Mouse (Mus musculus) MEL (cell line): Measurements from ENCODE around the gene Wdr48.

Source experiments
- CTCF ChIP-seq, 3 experiments: IDR thresholded peaks in 2 of 3; conservative IDR thresholded peaks in 1 of 3; 2 replicates each; pipeline ENCODE4 v1.5.1; 2011 to 2012; ENCODE audit warnings: low read length in 3 of 3, low read depth in 2 of 3, mild to moderate bottlenecking in 2 of 3, improper control_type of control experiment in 1 of 3, inconsistent platforms in 1 of 3, mixed read lengths in 1 of 3, moderate library complexity in 1 of 3; ENCODE audit not compliant: control insufficient read depth in 1 of 3, insufficient read depth in 1 of 3, poor library complexity in 1 of 3, severe bottlenecking in 1 of 3
- GABPA ChIP-seq: IDR thresholded peaks from 2 replicates; pipeline ENCODE4 v1.6.1; 2012; ENCODE audit warnings: low read depth, mild to moderate bottlenecking, inconsistent platforms, low read length, improper control_type of control experiment, moderate library complexity
- GATA1 ChIP-seq: IDR thresholded peaks from 2 replicates; pipeline ENCODE4 v1.6.1; 2011; ENCODE audit warnings: low read depth, low read length, improper control_type of control experiment
- MAFK ChIP-seq: IDR thresholded peaks from 2 replicates; pipeline ENCODE4 v1.6.1; 2011; ENCODE audit warnings: low read depth, mild to moderate bottlenecking, low read length, improper control_type of control experiment, borderline replicate concordance
- MAX ChIP-seq: IDR thresholded peaks from 2 replicates; pipeline ENCODE4 v1.6.1; 2011; ENCODE audit warnings: low read length, improper control_type of control experiment
- MXI1 ChIP-seq: IDR thresholded peaks from 2 replicates; pipeline ENCODE4 v1.6.1; 2011; ENCODE audit warnings: mild to moderate bottlenecking, low read depth, low read length, improper control_type of control experiment
- MYC ChIP-seq: IDR thresholded peaks from 2 replicates; pipeline ENCODE4 v1.6.1; 2011; ENCODE audit warnings: low read depth, mild to moderate bottlenecking, low read length, improper control_type of control experiment, moderate library complexity
- POLR2A ChIP-seq, 2 experiments: IDR thresholded peaks; 2 replicates each; pipeline ENCODE4 v1.6.1; 2011 to 2012; ENCODE audit warnings: low read length in 2 of 2, mild to moderate bottlenecking in 2 of 2, control low read depth in 1 of 2, improper control_type of control experiment in 1 of 2, low read depth in 1 of 2, moderate library complexity in 1 of 2; ENCODE audit not compliant: control insufficient read depth in 1 of 2, insufficient read depth in 1 of 2, poor library complexity in 1 of 2
- SMC3 ChIP-seq: IDR thresholded peaks from 2 replicates; pipeline ENCODE4 v1.6.1; 2011; ENCODE audit warnings: low read depth, low read length, improper control_type of control experiment
- TBP ChIP-seq: IDR thresholded peaks from 2 replicates; pipeline ENCODE4 v1.8.0; 2011; ENCODE audit warnings: low read depth, low read length, improper control_type of control experiment
- UBTF ChIP-seq: IDR thresholded peaks from 2 replicates; pipeline ENCODE4 v1.6.1; 2012; ENCODE audit warnings: low read depth, mild to moderate bottlenecking, inconsistent platforms, low read length, improper control_type of control experiment, moderate library complexity, borderline replicate concordance; ENCODE audit not compliant: insufficient read depth
- ZC3H11A ChIP-seq: IDR thresholded peaks from 2 replicates; pipeline ENCODE4 v1.6.1; 2012; ENCODE audit warnings: low read depth, mild to moderate bottlenecking, inconsistent platforms, low read length, improper control_type of control experiment

GRCm38 (mm10) chr9:119895040-119895721 is 503 bp downstream of the Wdr48 start:
- TF ChIP-seq TBP (no peak), POLR2A (IDR thresholded peaks at IDR 0.05; ENCODE audit: control insufficient read depth in 1 of 2, insufficient read depth in 1 of 2, low read depth in 1 of 2, low read length in 2 of 2, poor library complexity in 1 of 2) (no peak), CTCF (IDR thresholded peaks at IDR 0.05 in 2 of 3, conservative IDR thresholded peaks at IDR 0.05 in 1 of 3; ENCODE audit: control insufficient read depth in 1 of 3, insufficient read depth in 1 of 3, low read depth in 2 of 3, low read length in 3 of 3, poor library complexity in 1 of 3, severe bottlenecking in 1 of 3) (no peak), GATA1 (no peak), MAFK (no peak), UBTF (no peak), MXI1 (peak; percentile 93), GABPA (no peak), ZC3H11A (no peak), MAX (peak; percentile 48), SMC3 (no peak), MYC (no peak)
